Mouse (Mus musculus): ENCODE measurements around the gene Mlec. TPM values are rescaled to one million over a fixed set of nuclear protein-coding genes. Genes with fewer than 3 reads are reported as not detected.

Gene Mlec
- total and polyA plus RNA-seq, 2 experiments from 2014 or later = 15.7 to 58.6 TPM

GRCm38 (mm10) chr5:115179596-115179995, 21.6 kb upstream of the Mlec start:
- WGBS = 94% methylated on average over 11 of the region's 11 CpGs
- no peaks in the 10 kb centered on the region for H3K9me3 ChIP-seq (ENCODE audit: low read length)
- no peaks in the 10 kb centered on the region for H3K27me3 ChIP-seq (ENCODE audit: insufficient read depth, low read length)
- no peak overlapping the region for H3K9ac ChIP-seq
- no peaks in the 10 kb centered on the region for H3K36me3 ChIP-seq (ENCODE audit: insufficient read depth)
- DNase-seq = no peak
- ATAC-seq = no peak
- no peak overlapping the region for H3K4me2 ChIP-seq (ENCODE audit: low read depth)
- no peak overlapping the region for H3K27ac ChIP-seq (ENCODE audit: low read depth, low read length)
- H3K4me3 ChIP-seq (ENCODE audit: low read depth, low read length) = no peak overlapping the region
- 0 out of 2 replicates have a peak, but pooled peaks cover 4% of the 10 kb centered on the region for H3K4me1 ChIP-seq (ENCODE audit: insufficient read depth)
- TF ChIP-seq CTCF (IDR thresholded peaks at IDR 0.05; ENCODE audit: low read depth) = no peak

GRCm38 (mm10) chr5:115177866-115178265, 19.9 kb upstream of the Mlec start:
- Histone ChIP-seq H3K27me3 (ENCODE audit: insufficient read depth, low read length) (no peaks in the 10 kb centered on the region), H3K4me3 (ENCODE audit: low read depth, low read length) (no peak overlapping the region), H3K4me2 (ENCODE audit: low read depth) (no peak overlapping the region), H3K9ac (no peak overlapping the region), H3K9me3 (ENCODE audit: low read length) (no peaks in the 10 kb centered on the region), H3K36me3 (ENCODE audit: insufficient read depth) (no peaks in the 10 kb centered on the region), H3K4me1 (ENCODE audit: insufficient read depth) (no peaks in the 10 kb centered on the region), H3K27ac (ENCODE audit: low read depth, low read length) (no peak overlapping the region)
- 81% methylated on average over 6 of the region's 6 CpGs for WGBS
- no peak for ATAC-seq
- DNase-seq = no peak
- TF ChIP-seq CTCF (IDR thresholded peaks at IDR 0.05; ENCODE audit: low read depth) = no peak

GRCm38 (mm10) chr5:115174554-115174953, 16.6 kb upstream of the Mlec start:
- no peak overlapping the region for H3K4me3 ChIP-seq (ENCODE audit: low read depth, low read length)
- H3K27me3 ChIP-seq (ENCODE audit: insufficient read depth, low read length) = no peaks in the 10 kb centered on the region
- H3K27ac ChIP-seq (ENCODE audit: low read depth, low read length) = no peak overlapping the region
- TF ChIP-seq CTCF (IDR thresholded peaks at IDR 0.05; ENCODE audit: low read depth) = 0 out of 2 replicates have a peak, but pooled peaks have one; percentile 19
- no peak for DNase-seq
- no peaks in the 10 kb centered on the region for H3K36me3 ChIP-seq (ENCODE audit: insufficient read depth)
- no peak overlapping the region for H3K4me2 ChIP-seq (ENCODE audit: low read depth)
- 100% methylated on average over 1 of the region's 1 CpGs for WGBS
- no peaks in the 10 kb centered on the region for H3K9me3 ChIP-seq (ENCODE audit: low read length)
- no peak for ATAC-seq
- H3K4me1 ChIP-seq (ENCODE audit: insufficient read depth) = no peaks in the 10 kb centered on the region
- H3K9ac ChIP-seq = no peak overlapping the region

GRCm38 (mm10) chr5:115170150-115170549, 12.2 kb upstream of the Mlec start:
- 82% methylated on average over 8 of the region's 8 CpGs for WGBS

GRCm38 (mm10) chr5:115168641-115169415, 10.8 kb upstream of the Mlec start:
- H3K9ac ChIP-seq = no peak overlapping the region
- H3K9me3 ChIP-seq (ENCODE audit: low read length) = no peaks in the 10 kb centered on the region
- no peak for DNase-seq
- no peak for TF ChIP-seq CTCF (IDR thresholded peaks at IDR 0.05; ENCODE audit: low read depth)
- H3K27ac ChIP-seq (ENCODE audit: low read depth, low read length) = no peak overlapping the region
- H3K27me3 ChIP-seq (ENCODE audit: insufficient read depth, low read length) = no peaks in the 10 kb centered on the region
- H3K4me3 ChIP-seq (ENCODE audit: low read depth, low read length) = no peak overlapping the region
- H3K36me3 ChIP-seq (ENCODE audit: insufficient read depth) = no peaks in the 10 kb centered on the region
- ATAC-seq = no peak
- 44% methylated on average over 23 of the region's 27 CpGs for WGBS
- no peaks in the 10 kb centered on the region for H3K4me1 ChIP-seq (ENCODE audit: insufficient read depth)
- no peak overlapping the region for H3K4me2 ChIP-seq (ENCODE audit: low read depth)

More at GRCm38 (mm10) chr5:115170150-115170549, 12.2 kb upstream of the Mlec start:
- no peak overlapping the region for H3K4me2 ChIP-seq (ENCODE audit: low read depth)
- no peaks in the 10 kb centered on the region for H3K9me3 ChIP-seq (ENCODE audit: low read length)
- ATAC-seq = no peak
- no peaks in the 10 kb centered on the region for H3K36me3 ChIP-seq (ENCODE audit: insufficient read depth)
- no peak overlapping the region for H3K27ac ChIP-seq (ENCODE audit: low read depth, low read length)
- H3K4me1 ChIP-seq (ENCODE audit: insufficient read depth) = no peaks in the 10 kb centered on the region
- H3K27me3 ChIP-seq (ENCODE audit: insufficient read depth, low read length) = no peaks in the 10 kb centered on the region
- no peak overlapping the region for H3K9ac ChIP-seq
- no peak for TF ChIP-seq CTCF (IDR thresholded peaks at IDR 0.05; ENCODE audit: low read depth)
- H3K4me3 ChIP-seq (ENCODE audit: low read depth, low read length) = no peak overlapping the region
- no peak for DNase-seq

GRCm38 (mm10) chr5:115167396-115167795, 9.4 kb upstream of the Mlec start:
- Histone ChIP-seq H3K4me1 (ENCODE audit: insufficient read depth) (no peaks in the 10 kb centered on the region), H3K27ac (ENCODE audit: low read depth, low read length) (no peak overlapping the region), H3K9ac (no peak overlapping the region), H3K4me3 (ENCODE audit: low read depth, low read length) (no peak overlapping the region), H3K9me3 (ENCODE audit: low read length) (no peaks in the 10 kb centered on the region), H3K36me3 (ENCODE audit: insufficient read depth) (no peaks in the 10 kb centered on the region), H3K4me2 (ENCODE audit: low read depth) (no peak overlapping the region), H3K27me3 (ENCODE audit: insufficient read depth, low read length) (no peaks in the 10 kb centered on the region)
- TF ChIP-seq CTCF (IDR thresholded peaks at IDR 0.05; ENCODE audit: low read depth) = no peak
- DNase-seq = no peak
- WGBS = 66% methylated on average over 6 of the region's 6 CpGs
- no peak for ATAC-seq

GRCm38 (mm10) chr5:115166815-115167194, 8.8 kb upstream of the Mlec start:
- H3K9ac ChIP-seq = no peak overlapping the region
- no peak for ATAC-seq
- no peak overlapping the region for H3K4me2 ChIP-seq (ENCODE audit: low read depth)
- WGBS = 84% methylated on average over 7 of the region's 7 CpGs
- H3K9me3 ChIP-seq (ENCODE audit: low read length) = no peaks in the 10 kb centered on the region
- no peaks in the 10 kb centered on the region for H3K36me3 ChIP-seq (ENCODE audit: insufficient read depth)
- H3K4me1 ChIP-seq (ENCODE audit: insufficient read depth) = no peaks in the 10 kb centered on the region
- H3K27me3 ChIP-seq (ENCODE audit: insufficient read depth, low read length) = no peaks in the 10 kb centered on the region
- no peak for DNase-seq
- H3K4me3 ChIP-seq (ENCODE audit: low read depth, low read length) = no peak overlapping the region
- H3K27ac ChIP-seq (ENCODE audit: low read depth, low read length) = no peak overlapping the region
- TF ChIP-seq CTCF (IDR thresholded peaks at IDR 0.05; ENCODE audit: low read depth) = no peak

Data from forebrain, postnatal 0 days (tissue).